18 mouse cellular contexts compared by ENCODE assay signal in the genomic region with DNA sequence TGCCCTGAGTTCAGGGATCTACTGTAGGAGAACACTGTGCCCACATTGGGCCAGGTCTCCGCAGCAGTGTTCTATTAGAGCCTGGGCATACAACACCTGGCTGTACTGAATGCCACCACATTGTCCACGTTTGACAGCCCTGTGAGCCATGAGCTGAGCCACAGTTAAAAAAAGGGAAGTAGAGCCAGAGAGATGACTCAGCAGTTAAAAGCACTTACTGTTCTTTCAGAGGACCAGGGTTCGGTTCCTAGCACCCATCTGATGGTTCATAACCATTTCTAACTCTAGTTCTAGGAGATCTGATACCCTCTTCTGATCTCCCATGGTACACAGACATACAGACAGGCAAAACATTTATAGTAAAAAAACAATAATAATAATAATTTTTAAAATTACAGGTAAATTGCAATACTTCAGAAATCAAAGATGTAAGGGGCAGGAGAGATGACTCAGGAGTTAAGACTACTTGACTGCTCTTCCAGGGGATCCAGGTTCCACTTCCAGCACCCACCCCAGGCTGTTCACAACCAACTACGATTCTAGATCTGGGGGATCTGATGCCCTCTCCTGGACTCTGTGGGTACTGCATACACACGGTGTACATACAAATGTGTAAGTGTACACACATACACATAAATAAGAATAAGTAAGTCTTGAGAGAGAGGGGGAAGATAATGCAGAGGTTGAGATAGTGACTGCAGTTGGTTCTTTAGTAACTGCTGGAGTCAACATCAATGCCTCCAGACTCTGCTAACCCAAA. TPM values are rescaled to one million over a fixed set of nuclear protein-coding genes. Genes with fewer than 3 reads are reported as not detected.
DNase-seq lines count a peak whose midpoint lies in the region; ATAC-seq and TF ChIP-seq lines count a peak whose summit lies in the region.
"Had no signal": no experiment of that assay in that cellular context is flagged by ENCODE, and none has a peak within 500 bp of the region (broad histone marks: within the 10 kb centered on the region; RNA-seq: fewer than 3 reads in every experiment).

No protein-coding gene starts in this region.

- WGBS in forebrain, postnatal 0 days: over 99% methylated on average over 5 of the region's 5 CpGs
- 97% methylated on average over 5 of the region's 5 CpGs for WGBS in forebrain, embryonic 12.5 days

- no peak for ATAC-seq in forebrain, postnatal 0 days
- ATAC-seq in forebrain, embryonic 12.5 days (ENCODE audit: low FRiP score): no peak
- ATAC-seq: forebrain, embryonic 16.5 days had no signal

- no peaks in the 10 kb centered on the region for H3K36me3 ChIP-seq in forebrain, postnatal 0 days (ENCODE audit: insufficient read depth)
- H3K36me3 ChIP-seq in forebrain, embryonic 12.5 days (replicated peaks): peaks cover 16% of the 10 kb centered on the region; the same call in 1 of the 2 replicates
- H3K36me3 ChIP-seq: embryonic facial prominence, embryonic 12.5 days; neural tube, embryonic 13.5 days had no signal

- no peaks in the 10 kb centered on the region for H3K4me1 ChIP-seq in forebrain, postnatal 0 days (ENCODE audit: insufficient read depth)
- H3K4me1 ChIP-seq in forebrain, embryonic 12.5 days: peaks cover 19% of the 10 kb centered on the region
- H3K4me1 ChIP-seq: embryonic facial prominence, embryonic 12.5 days had no signal

- peak; percentile 42 for TF ChIP-seq CTCF in forebrain, postnatal 0 days (IDR thresholded peaks at IDR 0.05; ENCODE audit: low read depth)
- TF ChIP-seq CTCF in layer of hippocampus, adult 2 months (conservative IDR thresholded peaks at IDR 0.05): peak; percentile 49

- H3K4me2 ChIP-seq in forebrain, postnatal 0 days (ENCODE audit: low read depth): no peak overlapping the region
- no peak overlapping the region for H3K4me2 ChIP-seq in forebrain, embryonic 12.5 days
- H3K4me2 ChIP-seq: embryonic facial prominence, embryonic 12.5 days; hindbrain, embryonic 13.5 days; neural tube, embryonic 13.5 days had no signal

- H3K27ac ChIP-seq in forebrain, postnatal 0 days (ENCODE audit: low read depth, low read length): no peak overlapping the region
- H3K27ac ChIP-seq in forebrain, embryonic 12.5 days: no peak overlapping the region
- no peak overlapping the region for H3K27ac ChIP-seq in layer of hippocampus, adult 2 months
- H3K27ac ChIP-seq: embryonic facial prominence, embryonic 12.5 days; hindbrain, embryonic 13.5 days; neural tube, embryonic 13.5 days had no signal

- no peaks in the 10 kb centered on the region for H3K27me3 ChIP-seq in forebrain, postnatal 0 days (ENCODE audit: insufficient read depth, low read length)
- no peaks in the 10 kb centered on the region for H3K27me3 ChIP-seq in forebrain, embryonic 12.5 days
- H3K27me3 ChIP-seq: neural tube, embryonic 13.5 days had no signal

- no peak overlapping the region for H3K4me3 ChIP-seq in forebrain, postnatal 0 days (ENCODE audit: low read depth, low read length)
- no peak overlapping the region for H3K4me3 ChIP-seq in forebrain, embryonic 12.5 days (replicated peaks)
- H3K4me3 ChIP-seq in layer of hippocampus, adult 2 months: no peak overlapping the region
- H3K4me3 ChIP-seq: embryonic facial prominence, embryonic 12.5 days; hindbrain, embryonic 13.5 days; neural tube, embryonic 13.5 days had no signal

- no peak overlapping the region for H3K9ac ChIP-seq in forebrain, postnatal 0 days
- no peak overlapping the region for H3K9ac ChIP-seq in forebrain, embryonic 12.5 days
- H3K9ac ChIP-seq: embryonic facial prominence, embryonic 12.5 days; hindbrain, embryonic 13.5 days; neural tube, embryonic 13.5 days had no signal

- no peaks in the 10 kb centered on the region for H3K9me3 ChIP-seq in forebrain, postnatal 0 days (ENCODE audit: low read length)
- H3K9me3 ChIP-seq in forebrain, embryonic 12.5 days: 0 out of 2 replicates have a peak, but pooled peaks cover 5% of the 10 kb centered on the region
- H3K9me3 ChIP-seq: hindbrain, embryonic 13.5 days; neural tube, embryonic 13.5 days had no signal

- DNase-seq in forebrain, postnatal 0 days: no peak
- DNase-seq in layer of hippocampus, adult 2 months (ENCODE audit: low spot score in 2 of 2): no peak
- no peak for DNase-seq in layer of hippocampus, postnatal 36 days
- peak; percentile 64 for DNase-seq in 416B (ENCODE audit: low read depth)
- peak; percentile 77 for DNase-seq in R1 (ENCODE audit: low read depth, low spot score)
- DNase-seq in urinary bladder, postnatal 36 days (ENCODE audit: low spot score in 2 of 2): no peak
- DNase-seq in Muller cell, postnatal 12 days (ENCODE audit: inconsistent ontology term): no peak
- DNase-seq: adrenal gland, postnatal 10 days; cerebellum, adult 18-20 months; heart, postnatal 10 days; kidney, adult 8-10 months; kidney, postnatal 4 days; right cerebral cortex, postnatal 25 days had no signal

RNA-seq across cellular contexts. Expression of a gene that starts 14.6 kb away (rescaled TPM):
- 6.5 and 13.0 TPM in 2 replicates for total RNA-seq in forebrain, postnatal 0 days (2014; rRNA removed)
- polyA plus RNA-seq in forebrain, postnatal 0 days (2015; fragmentation: Nextera tagmentation; extraction: Ambion mirVana): 0.62 and 0.97 TPM in 2 replicates
- 7.3 and 7.9 TPM in 2 replicates for polyA plus RNA-seq in forebrain, embryonic 12.5 days (2016; fragmentation: Nextera tagmentation; extraction: Ambion mirVana)
- 1 to 10 TPM; 5.5 to 5.8 TPM for total RNA-seq in layer of hippocampus, adult 2 months (2021)
- 1 to 10 TPM; 4.1 to 4.7 TPM for total RNA-seq in layer of hippocampus, postnatal 36 days (2021)

RNA-seq across cellular contexts. Expression of a gene that starts 38.6 kb away (rescaled TPM):
- 54.5 and 57.0 TPM in 2 replicates for total RNA-seq in forebrain, postnatal 0 days (2014; rRNA removed)
- polyA plus RNA-seq in forebrain, postnatal 0 days (2015; fragmentation: Nextera tagmentation; extraction: Ambion mirVana): 24.8 and 28.8 TPM in 2 replicates
- polyA plus RNA-seq in forebrain, embryonic 12.5 days (2016; fragmentation: Nextera tagmentation; extraction: Ambion mirVana): 33.4 and 36.6 TPM in 2 replicates
- 10 to 100 TPM; 24.8 to 28.7 TPM for total RNA-seq in layer of hippocampus, adult 2 months (2021)
- 10 to 100 TPM; 25.4 to 30.9 TPM for total RNA-seq in layer of hippocampus, postnatal 36 days (2021)

Comparison
In these comparisons a context has a peak if more than half of its experiments do, and no peak if none do; other contexts are left out.
1. DNase-seq: peak in 416B (single experiment) and R1 (single experiment); none in forebrain, postnatal 0 days (single experiment), layer of hippocampus, adult 2 months (0 of 2), layer of hippocampus, postnatal 36 days (0 of 2), urinary bladder, postnatal 36 days (0 of 2) and Muller cell, postnatal 12 days (single experiment).